Mouse (Mus musculus) CD8-positive naive resting alpha-beta T cell, adult 2 months (primary cell): ENCODE results near the gene Smarce1.

Source experiments
- DNase-seq, 2 experiments: peaks; one replicate each; pipeline ENCODE4 v3.0.0; 2022; ENCODE audit warnings: low read depth in 2 of 2, low spot score in 2 of 2

The Smarce1 gene

DNA sequence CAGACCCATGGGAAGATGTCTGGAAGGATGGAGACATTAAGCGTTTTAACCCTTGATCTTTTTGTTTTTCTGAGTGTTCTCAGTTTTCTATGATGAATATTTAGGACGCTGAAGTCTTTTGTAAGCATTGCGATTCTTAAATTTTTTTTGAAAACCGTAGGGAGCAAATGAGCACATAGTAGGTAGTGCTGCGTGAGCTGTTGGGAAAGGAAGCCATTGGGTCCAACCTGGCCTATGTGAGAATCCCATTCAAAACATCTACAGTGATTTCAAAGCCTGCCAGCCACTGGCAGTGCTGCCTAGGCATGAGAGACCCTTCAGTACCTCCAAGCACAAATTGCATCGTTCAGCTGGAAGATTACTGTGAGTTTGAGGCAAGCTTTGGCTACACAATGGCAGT, 60.8 kb downstream of the Smarce1 start:
- no peak for DNase-seq

DNA sequence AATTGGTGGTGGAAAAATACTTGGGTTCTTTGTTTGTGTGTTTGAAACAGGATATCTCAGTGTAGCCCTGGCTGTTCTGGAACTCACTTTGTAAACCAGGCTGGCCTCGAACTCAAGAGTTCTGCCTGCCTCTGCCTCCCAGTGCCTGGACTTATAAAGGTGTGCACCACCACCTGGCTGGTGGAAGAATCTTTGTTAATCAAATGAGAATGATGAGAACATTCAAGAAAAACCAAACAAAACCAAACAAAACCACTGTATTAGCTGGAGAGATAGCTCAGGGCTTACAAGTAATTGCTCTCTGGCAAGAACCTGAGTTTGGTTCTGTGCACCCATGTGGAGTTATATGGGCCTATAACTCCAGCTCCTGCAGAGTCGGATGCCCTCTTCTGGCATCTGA, 61.4 kb downstream of the Smarce1 start:
- no peak for DNase-seq

DNA sequence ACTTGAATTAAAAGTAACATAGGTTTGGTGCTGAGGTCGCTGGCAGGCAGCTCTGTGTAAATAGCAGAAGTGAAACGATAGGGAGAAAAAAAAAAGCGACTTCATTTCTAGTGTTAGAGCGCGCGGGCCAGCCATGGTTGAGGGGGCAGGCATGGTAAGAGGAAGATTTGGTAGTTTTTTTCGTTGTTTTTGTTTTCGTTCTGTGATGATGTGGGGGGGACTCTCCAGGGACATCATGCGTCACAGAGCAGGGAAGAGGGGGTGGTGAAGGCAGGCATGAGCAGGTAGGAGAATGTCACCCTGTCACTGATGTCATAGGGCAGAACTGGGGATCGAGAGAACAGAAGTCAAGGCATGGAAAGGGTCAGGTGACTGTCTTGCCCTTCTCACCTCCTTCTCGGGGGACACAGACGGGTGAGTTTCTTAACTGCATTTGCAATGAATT, 62.8 kb downstream of the Smarce1 start:
- DNase-seq: peak; percentile 80 to 88

DNA sequence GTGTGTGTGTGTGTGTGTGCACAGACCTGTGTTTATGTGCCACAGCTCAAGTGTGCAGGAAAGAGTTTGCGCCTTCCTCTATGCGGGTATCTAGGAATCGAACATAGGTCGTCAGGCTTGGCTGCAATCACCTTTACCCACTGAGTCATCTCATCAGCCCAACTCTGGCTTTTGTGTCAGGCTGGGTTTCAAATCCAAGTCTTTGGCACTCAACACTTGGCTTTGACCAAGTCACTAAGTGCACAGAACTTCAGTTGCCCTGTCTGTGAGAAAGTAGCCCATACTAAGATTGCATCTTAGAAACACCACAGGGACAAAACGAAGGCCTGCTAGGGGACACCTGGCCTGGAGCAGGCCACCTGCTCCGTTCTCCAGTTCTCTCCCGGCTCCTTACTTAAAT, 63.2 kb downstream of the Smarce1 start:
- no peak for DNase-seq

DNA sequence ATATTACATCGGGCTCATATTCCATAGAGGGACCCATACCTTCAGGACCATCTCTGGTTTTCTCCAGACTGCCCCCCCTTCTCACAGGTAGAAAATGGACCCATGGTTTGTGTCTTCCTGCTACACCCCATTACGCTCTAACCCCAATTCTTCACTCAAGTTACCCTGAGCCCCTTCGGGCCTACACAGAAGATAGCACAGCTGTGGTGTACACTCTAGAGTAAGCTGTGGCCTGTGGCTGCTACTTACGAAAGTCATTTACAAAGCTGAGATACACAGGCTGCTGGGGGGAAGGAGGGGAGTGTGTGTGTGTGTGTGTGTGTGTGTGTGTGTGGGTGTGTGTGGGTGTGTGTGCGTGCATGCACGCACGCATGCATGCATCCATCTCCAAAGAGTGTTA, 64.6 kb downstream of the Smarce1 start:
- peak; percentile 66 to 70 for DNase-seq

DNA sequence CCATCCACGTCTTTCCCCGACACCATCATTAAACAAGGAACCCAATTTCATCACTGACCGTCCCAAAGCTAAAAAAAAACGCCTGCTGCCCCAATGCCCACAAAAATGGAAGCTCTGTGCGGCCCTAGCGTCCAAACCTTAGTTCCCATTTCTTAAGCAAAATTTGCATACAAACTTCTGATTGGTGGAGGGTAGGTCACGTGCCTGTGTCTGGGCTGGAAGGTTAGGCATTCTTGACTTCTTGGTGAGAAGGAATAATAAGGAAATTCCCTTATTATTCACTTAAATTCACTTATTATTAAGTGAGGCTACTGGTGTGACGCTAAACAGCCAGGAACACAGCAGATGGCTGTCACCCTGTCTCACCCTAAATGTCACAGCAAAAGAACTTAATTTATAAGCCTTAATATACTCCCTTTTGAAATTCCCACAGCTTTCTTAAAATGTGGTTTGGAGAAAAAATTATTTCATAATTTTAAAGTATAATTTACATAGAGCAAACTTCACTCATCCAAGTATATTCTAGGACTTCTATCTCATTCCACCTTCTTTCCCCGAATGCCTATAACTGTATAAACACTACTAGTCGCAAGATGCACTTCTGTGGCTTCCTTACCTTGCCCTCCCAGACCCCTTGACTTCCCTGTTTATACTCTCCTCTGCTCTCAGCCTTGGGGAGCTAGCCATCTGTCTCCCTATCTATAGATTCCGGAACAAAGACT, 65.6 kb downstream of the Smarce1 start:
- DNase-seq: no peak

DNA sequence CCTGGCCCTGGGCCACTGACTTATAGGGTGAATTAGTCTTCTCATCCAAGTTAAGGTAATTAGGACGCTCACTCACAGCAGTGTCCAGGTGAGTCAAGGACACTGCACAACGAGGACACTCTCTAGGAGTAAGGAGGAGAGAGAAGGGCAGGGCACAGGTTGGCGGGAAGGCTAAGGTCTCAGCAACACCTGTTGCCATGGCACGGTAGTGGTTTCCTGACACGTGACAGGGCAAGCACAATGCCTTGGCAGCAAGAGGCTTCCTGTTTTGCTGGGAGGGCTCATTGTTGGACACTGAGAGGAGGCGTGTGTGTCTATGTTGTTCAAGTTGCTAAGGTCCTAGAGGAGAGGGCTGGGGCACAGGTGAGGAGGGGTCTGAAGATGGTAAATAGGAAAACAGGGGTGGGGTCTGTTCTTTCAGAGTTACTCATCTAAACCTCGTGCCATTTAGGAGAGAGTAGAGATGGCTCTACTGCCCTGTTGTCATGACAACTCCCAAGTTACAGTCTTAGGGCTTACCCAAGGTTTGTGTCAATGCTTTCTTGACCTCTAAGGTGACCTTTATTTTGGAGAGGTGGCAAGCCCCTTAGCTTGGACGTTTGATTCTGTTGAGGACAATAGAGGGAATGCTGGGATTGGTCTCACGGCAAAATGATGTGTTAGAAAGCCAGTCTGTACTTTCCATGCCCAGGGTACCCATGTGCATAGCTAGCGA, 67.7 kb downstream of the Smarce1 start:
- peak; percentile 76 to 78 for DNase-seq

DNA sequence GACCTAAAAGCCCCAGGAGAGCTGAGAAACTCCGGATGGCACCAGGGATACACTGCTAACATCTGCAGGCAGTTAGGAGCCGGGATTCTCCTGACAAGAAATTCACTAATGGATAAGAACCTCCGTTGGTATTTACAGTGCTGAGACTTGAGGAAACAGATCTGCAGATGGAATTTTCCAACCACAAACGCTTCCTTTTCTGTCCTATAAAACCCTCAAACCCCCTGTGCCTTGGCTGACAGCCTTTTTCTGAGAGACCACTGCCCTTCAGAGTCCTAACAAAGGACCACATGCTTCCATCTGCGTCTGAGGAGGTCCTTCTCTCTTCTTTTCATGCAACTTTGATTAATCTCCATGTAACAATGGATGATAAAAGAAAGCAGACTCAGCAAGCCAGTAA, 69.2 kb downstream of the Smarce1 start:
- DNase-seq: no peak

DNA sequence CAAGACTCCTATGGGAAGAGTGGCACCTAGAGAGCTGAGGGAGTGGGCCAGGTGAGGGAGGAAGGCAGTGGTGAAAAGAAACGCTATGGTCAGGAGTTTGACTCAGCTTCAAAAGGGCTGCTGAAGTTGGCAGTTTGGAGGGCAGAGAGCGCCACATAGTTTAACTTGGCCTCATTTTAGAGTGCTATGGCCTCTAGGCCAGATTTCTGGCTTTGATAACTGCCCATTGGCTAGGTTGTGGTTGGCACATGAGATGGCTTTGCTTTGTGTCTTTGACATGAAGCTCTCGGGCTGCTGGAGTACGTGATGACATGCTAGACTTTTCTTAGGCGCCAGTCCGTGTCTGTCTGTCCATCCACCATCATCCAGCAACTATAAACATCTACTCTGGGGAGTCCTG, 70.6 kb downstream of the Smarce1 start:
- DNase-seq: no peak
